Mouse (Mus musculus): ENCODE measurements at regions not wholly inside any gene's neighbourhood (a gene's known extent, or its start where the extent isn't known, plus 50 kb on each side); places are given as distances from the start of the nearest gene placed in this dataset.

GRCm38 (mm10) chr1:65548830-65549229, 267.0 kb downstream of the Pth2r start:
- H3K9ac ChIP-seq (replicated peaks; ENCODE audit: low read depth, low read length), result no peak overlapping the region
- no peak for ATAC-seq (ENCODE audit: insufficient read depth, low read depth)
- H3K4me3 ChIP-seq (ENCODE audit: low read depth, low read length), result no peak overlapping the region
- H3K36me3 ChIP-seq (replicated peaks; ENCODE audit: control insufficient read depth, insufficient read depth, low read length), result no peaks in the 10 kb centered on the region
- no peaks in the 10 kb centered on the region for H3K4me1 ChIP-seq (ENCODE audit: control insufficient read depth, insufficient read depth)
- TF ChIP-seq EP300 (IDR thresholded peaks at IDR 0.05; ENCODE audit: low read depth) (no peak), CTCF (IDR thresholded peaks at IDR 0.05; ENCODE audit: low read depth) (no peak)
- WGBS, result 57% methylated on average over 4 of the region's 4 CpGs
- no peaks in the 10 kb centered on the region for H3K9me3 ChIP-seq (replicated peaks; ENCODE audit: control insufficient read depth, low read length)
- no peak overlapping the region for H3K4me2 ChIP-seq (ENCODE audit: low read depth, low read length)
- no peak for DNase-seq (ENCODE audit: low spot score)
- H3K27ac ChIP-seq (ENCODE audit: low read depth), result no peak overlapping the region
- H3K27me3 ChIP-seq (ENCODE audit: control insufficient read depth, insufficient read depth, low read length), result no peaks in the 10 kb centered on the region

- no peak for DNase-seq (ENCODE audit: low spot score)
- Histone ChIP-seq H3K27ac (ENCODE audit: low read depth) (no peak overlapping the region), H3K4me1 (ENCODE audit: control insufficient read depth, insufficient read depth) (no peaks in the 10 kb centered on the region), H3K4me3 (ENCODE audit: low read depth, low read length) (no peak overlapping the region), H3K9ac (replicated peaks; ENCODE audit: low read depth, low read length) (no peak overlapping the region), H3K27me3 (ENCODE audit: control insufficient read depth, insufficient read depth, low read length) (no peaks in the 10 kb centered on the region), H3K9me3 (replicated peaks; ENCODE audit: control insufficient read depth, low read length) (no peaks in the 10 kb centered on the region), H3K4me2 (ENCODE audit: low read depth, low read length) (no peak overlapping the region), H3K36me3 (replicated peaks; ENCODE audit: control insufficient read depth, insufficient read depth, low read length) (no peaks in the 10 kb centered on the region)
- TF ChIP-seq CTCF (IDR thresholded peaks at IDR 0.05; ENCODE audit: low read depth), result no peak
- TF ChIP-seq EP300 (IDR thresholded peaks at IDR 0.05; ENCODE audit: low read depth), result no peak
- WGBS, result 49% methylated on average over 2 of the region's 2 CpGs
- ATAC-seq (ENCODE audit: insufficient read depth, low read depth), result no peak
Measured at GRCm38 (mm10) chr1:65587402-65587801, 305.5 kb downstream of the Pth2r start.

- Histone ChIP-seq H3K4me3 (ENCODE audit: low read depth, low read length) (no peak overlapping the region), H3K9ac (replicated peaks; ENCODE audit: low read depth, low read length) (no peak overlapping the region), H3K4me1 (ENCODE audit: control insufficient read depth, insufficient read depth) (no peaks in the 10 kb centered on the region), H3K27ac (ENCODE audit: low read depth) (no peak overlapping the region), H3K9me3 (replicated peaks; ENCODE audit: control insufficient read depth, low read length) (no peaks in the 10 kb centered on the region), H3K36me3 (replicated peaks; ENCODE audit: control insufficient read depth, insufficient read depth, low read length) (no peaks in the 10 kb centered on the region), H3K27me3 (ENCODE audit: control insufficient read depth, insufficient read depth, low read length) (no peaks in the 10 kb centered on the region), H3K4me2 (ENCODE audit: low read depth, low read length) (no peak overlapping the region)
- ATAC-seq (ENCODE audit: insufficient read depth, low read depth), result no peak
- 68% methylated on average over 2 of the region's 2 CpGs for WGBS
- TF ChIP-seq CTCF (IDR thresholded peaks at IDR 0.05; ENCODE audit: low read depth) (no peak), EP300 (IDR thresholded peaks at IDR 0.05; ENCODE audit: low read depth) (no peak)
- DNase-seq (ENCODE audit: low spot score), result no peak
Measured at GRCm38 (mm10) chr1:65635315-65635714, 291.0 kb upstream of the Crygf start.

- no peak overlapping the region for H3K27ac ChIP-seq (ENCODE audit: low read depth)
- no peak overlapping the region for H3K4me3 ChIP-seq (ENCODE audit: low read depth, low read length)
- no peak overlapping the region for H3K9ac ChIP-seq (replicated peaks; ENCODE audit: low read depth, low read length)
- TF ChIP-seq EP300 (IDR thresholded peaks at IDR 0.05; ENCODE audit: low read depth) (no peak), CTCF (IDR thresholded peaks at IDR 0.05; ENCODE audit: low read depth) (no peak; the same call in 1 of the 2 replicates)
- ATAC-seq (ENCODE audit: insufficient read depth, low read depth), result no peak
- WGBS, result 78% methylated on average over 2 of the region's 2 CpGs
- no peak overlapping the region for H3K4me2 ChIP-seq (ENCODE audit: low read depth, low read length)
- no peaks in the 10 kb centered on the region for H3K9me3 ChIP-seq (replicated peaks; ENCODE audit: control insufficient read depth, low read length)
- no peak for DNase-seq (ENCODE audit: low spot score)
- no peaks in the 10 kb centered on the region for H3K36me3 ChIP-seq (replicated peaks; ENCODE audit: control insufficient read depth, insufficient read depth, low read length)
- H3K27me3 ChIP-seq (ENCODE audit: control insufficient read depth, insufficient read depth, low read length), result no peaks in the 10 kb centered on the region
- no peaks in the 10 kb centered on the region for H3K4me1 ChIP-seq (ENCODE audit: control insufficient read depth, insufficient read depth)
Measured at GRCm38 (mm10) chr1:65654460-65654859, 271.9 kb upstream of the Crygf start.

- Histone ChIP-seq H3K4me1 (ENCODE audit: control insufficient read depth, insufficient read depth) (no peaks in the 10 kb centered on the region), H3K9ac (replicated peaks; ENCODE audit: low read depth, low read length) (no peak overlapping the region), H3K4me3 (ENCODE audit: low read depth, low read length) (no peak overlapping the region), H3K4me2 (ENCODE audit: low read depth, low read length) (no peak overlapping the region), H3K9me3 (replicated peaks; ENCODE audit: control insufficient read depth, low read length) (no peaks in the 10 kb centered on the region), H3K36me3 (replicated peaks; ENCODE audit: control insufficient read depth, insufficient read depth, low read length) (no peaks in the 10 kb centered on the region), H3K27me3 (ENCODE audit: control insufficient read depth, insufficient read depth, low read length) (no peaks in the 10 kb centered on the region), H3K27ac (ENCODE audit: low read depth) (no peak overlapping the region)
- ATAC-seq (ENCODE audit: insufficient read depth, low read depth) (no peak), DNase-seq (ENCODE audit: low spot score) (no peak)
- 39% methylated on average over 1 of the region's 1 CpGs for WGBS
- TF ChIP-seq EP300 (IDR thresholded peaks at IDR 0.05; ENCODE audit: low read depth) (no peak), CTCF (IDR thresholded peaks at IDR 0.05; ENCODE audit: low read depth) (no peak)
Measured at GRCm38 (mm10) chr1:65681960-65682359, 244.4 kb upstream of the Crygf start.

GRCm38 (mm10) chr1:65687322-65687721, 239.0 kb upstream of the Crygf start:
- Histone ChIP-seq H3K4me3 (ENCODE audit: low read depth, low read length) (no peak overlapping the region), H3K27ac (ENCODE audit: low read depth) (no peak overlapping the region), H3K9me3 (replicated peaks; ENCODE audit: control insufficient read depth, low read length) (no peaks in the 10 kb centered on the region), H3K4me1 (ENCODE audit: control insufficient read depth, insufficient read depth) (no peaks in the 10 kb centered on the region), H3K36me3 (replicated peaks; ENCODE audit: control insufficient read depth, insufficient read depth, low read length) (no peaks in the 10 kb centered on the region), H3K4me2 (ENCODE audit: low read depth, low read length) (no peak overlapping the region), H3K9ac (replicated peaks; ENCODE audit: low read depth, low read length) (no peak overlapping the region), H3K27me3 (ENCODE audit: control insufficient read depth, insufficient read depth, low read length) (no peaks in the 10 kb centered on the region)
- no peak for ATAC-seq (ENCODE audit: insufficient read depth, low read depth)
- 64% methylated on average over 1 of the region's 1 CpGs for WGBS
- TF ChIP-seq CTCF (IDR thresholded peaks at IDR 0.05; ENCODE audit: low read depth) (no peak), EP300 (IDR thresholded peaks at IDR 0.05; ENCODE audit: low read depth) (no peak)
- DNase-seq (ENCODE audit: low spot score), result no peak
